Mouse (Mus musculus): Measurements from ENCODE around the gene Yipf2. TPM values are rescaled to one million over a fixed set of nuclear protein-coding genes. Genes with fewer than 3 reads are reported as not detected.

Yipf2 gene
- polyA plus RNA-seq, 1 experiment from 2014 or later = 26.1 TPM

- H3K4me1 ChIP-seq (ENCODE audit: control insufficient read depth, insufficient read depth, low read depth, low read length) = no peaks in the 10 kb centered on the region; the same call in 1 of the 2 replicates
- no peak overlapping the region for H3K27ac ChIP-seq (ENCODE audit: low read depth, low read length)
- no peaks in the 10 kb centered on the region for H3K27me3 ChIP-seq (replicated peaks; ENCODE audit: control insufficient read depth, insufficient read depth, low read length)
- H3K36me3 ChIP-seq (ENCODE audit: control insufficient read depth, insufficient read depth, low read length) = peaks cover 23% of the 10 kb centered on the region
- no peak overlapping the region for H3K4me2 ChIP-seq (ENCODE audit: low read length)
- H3K4me3 ChIP-seq (ENCODE audit: low read length) = no peak overlapping the region
- H3K9me3 ChIP-seq (ENCODE audit: control insufficient read depth, low read length) = no peaks in the 10 kb centered on the region
- H3K9ac ChIP-seq (ENCODE audit: low read depth, low read length) = no peak overlapping the region
- 90% methylated on average over 8 of the region's 8 CpGs for WGBS
- ATAC-seq = no peak
Measured at GRCm38 (mm10) chr9:21568657-21569255, 23.9 kb downstream of the Yipf2 start.

GRCm38 (mm10) chr9:21567051-21567450, 25.6 kb downstream of the Yipf2 start:
- ATAC-seq = no peak
- 83% methylated on average over 2 of the region's 2 CpGs for WGBS
- no peak overlapping the region for H3K27ac ChIP-seq (ENCODE audit: low read depth, low read length)

GRCm38 (mm10) chr9:21566538-21566937, 26.1 kb downstream of the Yipf2 start:
- H3K4me3 ChIP-seq (ENCODE audit: low read length) = no peak overlapping the region
- H3K27me3 ChIP-seq (replicated peaks; ENCODE audit: control insufficient read depth, insufficient read depth, low read length) = no peaks in the 10 kb centered on the region
- H3K27ac ChIP-seq (ENCODE audit: low read depth, low read length) = no peak overlapping the region
- H3K9me3 ChIP-seq (ENCODE audit: control insufficient read depth, low read length) = no peaks in the 10 kb centered on the region
- H3K36me3 ChIP-seq (ENCODE audit: control insufficient read depth, insufficient read depth, low read length) = peaks cover 10% of the 10 kb centered on the region
- H3K9ac ChIP-seq (ENCODE audit: low read depth, low read length) = no peak overlapping the region
- H3K4me1 ChIP-seq (ENCODE audit: control insufficient read depth, insufficient read depth, low read depth, low read length) = no peaks in the 10 kb centered on the region; the same call in 1 of the 2 replicates
- H3K4me2 ChIP-seq (ENCODE audit: low read length) = no peak overlapping the region
- ATAC-seq = no peak
- 100% methylated on average over 1 of the region's 1 CpGs for WGBS

More at GRCm38 (mm10) chr9:21567051-21567450, 25.6 kb downstream of the Yipf2 start:
- no peak overlapping the region for H3K9ac ChIP-seq (ENCODE audit: low read depth, low read length)
- peaks cover 15% of the 10 kb centered on the region for H3K36me3 ChIP-seq (ENCODE audit: control insufficient read depth, insufficient read depth, low read length)
- H3K4me1 ChIP-seq (ENCODE audit: control insufficient read depth, insufficient read depth, low read depth, low read length) = no peaks in the 10 kb centered on the region; the same call in 1 of the 2 replicates
- H3K9me3 ChIP-seq (ENCODE audit: control insufficient read depth, low read length) = no peaks in the 10 kb centered on the region
- no peak overlapping the region for H3K4me2 ChIP-seq (ENCODE audit: low read length)
- H3K27me3 ChIP-seq (replicated peaks; ENCODE audit: control insufficient read depth, insufficient read depth, low read length) = no peaks in the 10 kb centered on the region
- no peak overlapping the region for H3K4me3 ChIP-seq (ENCODE audit: low read length)

- 88% methylated on average over 4 of the region's 4 CpGs for WGBS
- ATAC-seq = no peak
- Histone ChIP-seq H3K4me3 (ENCODE audit: low read length) (no peak overlapping the region), H3K4me1 (ENCODE audit: control insufficient read depth, insufficient read depth, low read depth, low read length) (no peaks in the 10 kb centered on the region; the same call in 1 of the 2 replicates), H3K9ac (ENCODE audit: low read depth, low read length) (no peak overlapping the region), H3K27me3 (replicated peaks; ENCODE audit: control insufficient read depth, insufficient read depth, low read length) (no peaks in the 10 kb centered on the region), H3K4me2 (ENCODE audit: low read length) (no peak overlapping the region), H3K36me3 (ENCODE audit: control insufficient read depth, insufficient read depth, low read length) (peaks cover 6% of the 10 kb centered on the region), H3K27ac (ENCODE audit: low read depth, low read length) (no peak overlapping the region), H3K9me3 (ENCODE audit: control insufficient read depth, low read length) (no peaks in the 10 kb centered on the region)
Measured at GRCm38 (mm10) chr9:21565004-21565586, 27.5 kb downstream of the Yipf2 start.

GRCm38 (mm10) chr9:21564420-21564819, 28.2 kb downstream of the Yipf2 start:
- H3K9me3 ChIP-seq (ENCODE audit: control insufficient read depth, low read length) = no peaks in the 10 kb centered on the region
- H3K4me1 ChIP-seq (ENCODE audit: control insufficient read depth, insufficient read depth, low read depth, low read length) = no peaks in the 10 kb centered on the region; the same call in 1 of the 2 replicates
- no peak overlapping the region for H3K27ac ChIP-seq (ENCODE audit: low read depth, low read length)
- peaks cover under 1% of the 10 kb centered on the region; the same call in 1 of the 2 replicates for H3K36me3 ChIP-seq (ENCODE audit: control insufficient read depth, insufficient read depth, low read length)
- WGBS = 92% methylated on average over 1 of the region's 1 CpGs
- H3K4me3 ChIP-seq (ENCODE audit: low read length) = no peak overlapping the region
- no peak overlapping the region for H3K4me2 ChIP-seq (ENCODE audit: low read length)
- no peak for ATAC-seq
- no peaks in the 10 kb centered on the region for H3K27me3 ChIP-seq (replicated peaks; ENCODE audit: control insufficient read depth, insufficient read depth, low read length)
- H3K9ac ChIP-seq (ENCODE audit: low read depth, low read length) = no peak overlapping the region

- H3K36me3 ChIP-seq (ENCODE audit: control insufficient read depth, insufficient read depth, low read length) = 0 out of 2 replicates have a peak, but pooled peaks cover 2% of the 10 kb centered on the region
- no peak for ATAC-seq
- H3K27ac ChIP-seq (ENCODE audit: low read depth, low read length) = no peak overlapping the region
- H3K4me2 ChIP-seq (ENCODE audit: low read length) = no peak overlapping the region
- no peaks in the 10 kb centered on the region for H3K9me3 ChIP-seq (ENCODE audit: control insufficient read depth, low read length)
- H3K27me3 ChIP-seq (replicated peaks; ENCODE audit: control insufficient read depth, insufficient read depth, low read length) = no peaks in the 10 kb centered on the region
- whole genome bisulfite sequencing = 90% methylated on average over 3 of the region's 3 CpGs
- no peak overlapping the region for H3K9ac ChIP-seq (ENCODE audit: low read depth, low read length)
- H3K4me1 ChIP-seq (ENCODE audit: control insufficient read depth, insufficient read depth, low read depth, low read length) = peaks cover 4% of the 10 kb centered on the region
- H3K4me3 ChIP-seq (ENCODE audit: low read length) = no peak overlapping the region
Measured at GRCm38 (mm10) chr9:21559151-21559550, 33.5 kb downstream of the Yipf2 start.

GRCm38 (mm10) chr9:21558366-21558765, 34.3 kb downstream of the Yipf2 start:
- Histone ChIP-seq H3K9me3 (ENCODE audit: control insufficient read depth, low read length) (no peaks in the 10 kb centered on the region), H3K36me3 (ENCODE audit: control insufficient read depth, insufficient read depth, low read length) (0 out of 2 replicates have a peak, but pooled peaks cover 2% of the 10 kb centered on the region), H3K27ac (ENCODE audit: low read depth, low read length) (no peak overlapping the region), H3K27me3 (replicated peaks; ENCODE audit: control insufficient read depth, insufficient read depth, low read length) (no peaks in the 10 kb centered on the region), H3K4me2 (ENCODE audit: low read length) (no peak overlapping the region), H3K4me3 (ENCODE audit: low read length) (no peak overlapping the region), H3K9ac (ENCODE audit: low read depth, low read length) (no peak overlapping the region), H3K4me1 (ENCODE audit: control insufficient read depth, insufficient read depth, low read depth, low read length) (peaks cover 4% of the 10 kb centered on the region)
- 66% methylated on average over 4 of the region's 4 CpGs for WGBS
- ATAC-seq = 0 out of 2 replicates have a peak, but pooled peaks have one; percentile 15

GRCm38 (mm10) chr9:21557556-21557955, 35.1 kb downstream of the Yipf2 start:
- H3K4me3 ChIP-seq (ENCODE audit: low read length) = no peak overlapping the region
- H3K27me3 ChIP-seq (replicated peaks; ENCODE audit: control insufficient read depth, insufficient read depth, low read length) = no peaks in the 10 kb centered on the region
- 97% methylated on average over 2 of the region's 2 CpGs for WGBS
- no peak overlapping the region for H3K9ac ChIP-seq (ENCODE audit: low read depth, low read length)
- H3K4me2 ChIP-seq (ENCODE audit: low read length) = no peak overlapping the region
- H3K4me1 ChIP-seq (ENCODE audit: control insufficient read depth, insufficient read depth, low read depth, low read length) = peaks cover 4% of the 10 kb centered on the region
- H3K27ac ChIP-seq (ENCODE audit: low read depth, low read length) = no peak overlapping the region
- H3K9me3 ChIP-seq (ENCODE audit: control insufficient read depth, low read length) = no peaks in the 10 kb centered on the region
- H3K36me3 ChIP-seq (ENCODE audit: control insufficient read depth, insufficient read depth, low read length) = 0 out of 2 replicates have a peak, but pooled peaks cover 2% of the 10 kb centered on the region
- ATAC-seq = no peak

GRCm38 (mm10) chr9:21556996-21557395, 35.6 kb downstream of the Yipf2 start:
- ATAC-seq = 0 out of 2 replicates have a peak, but pooled peaks have one; percentile 15
- Histone ChIP-seq H3K27me3 (replicated peaks; ENCODE audit: control insufficient read depth, insufficient read depth, low read length) (no peaks in the 10 kb centered on the region), H3K9ac (ENCODE audit: low read depth, low read length) (no peak overlapping the region), H3K9me3 (ENCODE audit: control insufficient read depth, low read length) (no peaks in the 10 kb centered on the region), H3K4me2 (ENCODE audit: low read length) (no peak overlapping the region), H3K27ac (ENCODE audit: low read depth, low read length) (no peak overlapping the region), H3K4me3 (ENCODE audit: low read length) (no peak overlapping the region), H3K36me3 (ENCODE audit: control insufficient read depth, insufficient read depth, low read length) (0 out of 2 replicates have a peak, but pooled peaks cover 2% of the 10 kb centered on the region), H3K4me1 (ENCODE audit: control insufficient read depth, insufficient read depth, low read depth, low read length) (peaks cover 4% of the 10 kb centered on the region)
- whole genome bisulfite sequencing = 93% methylated on average over 2 of the region's 2 CpGs
